Mouse (Mus musculus): ENCODE measurements at regions not wholly inside any gene's neighbourhood (a gene's known extent, or its start where the extent isn't known, plus 50 kb on each side); places are given as distances from the start of the nearest gene placed in this dataset.

GRCm38 (mm10) chr12:29368820-29369175, 159.4 kb upstream of the Myt1l start:
- DNase-seq (ENCODE audit: low read depth, low spot score): no peak

- DNase-seq (ENCODE audit: low read depth, low spot score): no peak
These were observed 136.4 kb upstream of the Myt1l start for GRCm38 (mm10) chr12:29391756-29392155.

DNA sequence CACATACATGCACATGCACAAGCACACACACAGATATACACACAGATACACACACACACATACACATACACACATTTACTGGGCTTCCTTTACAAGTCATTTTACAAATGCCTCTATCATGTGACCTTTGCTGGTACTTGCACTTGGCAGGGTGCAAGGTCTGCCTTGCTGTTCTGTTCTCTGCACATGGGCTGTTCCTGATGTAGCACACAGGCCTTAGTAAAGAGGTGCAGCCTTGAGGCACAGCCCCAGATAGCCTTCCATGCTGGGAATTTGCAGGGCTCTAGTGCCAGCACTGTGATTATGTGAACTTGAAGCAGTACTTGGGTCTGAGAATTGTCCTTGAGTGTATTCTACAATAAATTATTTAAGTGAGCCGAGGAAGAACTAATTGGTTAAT, 133.9 kb upstream of the Myt1l start:
- no peak for DNase-seq (ENCODE audit: low read depth, low spot score)

DNA sequence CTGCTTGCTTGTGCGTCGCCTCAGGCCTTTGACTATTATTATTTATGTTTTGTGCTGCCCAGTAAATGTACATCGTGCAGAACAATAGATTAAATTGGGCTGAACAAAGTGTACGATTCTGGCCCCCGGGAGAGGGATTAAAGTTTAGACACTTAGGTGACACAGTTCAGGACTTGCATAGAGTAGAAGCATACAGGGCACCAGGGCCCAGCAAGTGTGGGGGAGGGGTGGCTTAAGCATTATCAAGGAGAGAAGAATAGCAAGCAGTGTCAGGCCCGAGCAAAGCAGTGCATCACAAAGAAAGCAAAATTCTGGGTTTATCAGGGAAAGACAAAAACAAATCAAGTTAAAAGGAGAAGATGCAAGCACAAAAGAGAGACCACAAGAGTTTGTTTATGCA, 133.3 kb upstream of the Myt1l start:
- no peak for DNase-seq (ENCODE audit: low read depth, low spot score)

DNA sequence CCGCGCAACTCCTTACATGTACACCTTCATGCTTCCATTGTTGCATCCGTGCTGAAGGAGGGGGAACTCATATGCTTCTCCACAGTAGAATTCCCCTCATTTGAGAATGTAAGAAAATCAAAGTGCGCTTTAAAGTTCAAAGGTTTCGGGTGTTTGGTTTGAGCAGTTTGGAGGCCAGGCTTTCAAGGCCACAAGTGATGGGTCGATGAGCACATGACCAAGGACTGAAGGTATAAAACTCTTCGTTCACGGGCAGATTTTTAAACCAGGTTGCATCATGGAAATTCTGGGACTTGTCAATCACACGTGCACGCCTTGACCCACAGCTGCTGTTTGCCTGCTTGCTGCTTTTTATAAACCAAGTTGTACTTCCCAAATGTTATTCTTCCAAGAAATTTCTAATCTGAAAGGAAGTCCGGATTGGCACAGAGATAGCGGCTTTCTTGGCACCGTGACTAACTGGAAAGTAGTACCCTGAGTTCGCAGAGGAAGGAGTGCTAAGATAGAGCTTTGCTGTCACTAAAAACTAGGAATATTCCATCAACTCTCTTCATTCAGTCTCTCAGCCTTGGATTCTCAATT, 132.7 kb upstream of the Myt1l start:
- DNase-seq (ENCODE audit: low read depth, low spot score): no peak

DNA sequence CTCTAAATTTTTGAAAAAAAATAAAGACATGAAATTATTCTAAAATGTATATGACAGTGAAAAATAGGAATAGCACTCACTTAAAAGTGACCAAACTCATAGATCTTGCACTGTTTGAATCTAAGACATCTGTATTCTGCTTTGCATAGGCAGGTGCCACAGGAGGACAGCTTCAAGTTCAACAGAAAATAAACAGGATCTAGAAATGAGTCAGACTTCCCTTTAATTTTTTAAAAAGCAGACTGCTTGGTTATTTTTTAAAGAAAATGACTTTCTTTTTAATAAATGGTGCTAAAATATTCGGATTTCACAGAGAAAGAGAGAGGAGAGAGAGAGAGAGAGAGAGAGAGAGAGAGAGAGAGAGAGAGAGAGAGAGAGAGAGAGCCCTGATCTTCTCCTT, 123.8 kb upstream of the Myt1l start:
- DNase-seq (ENCODE audit: low read depth, low spot score): no peak

DNA sequence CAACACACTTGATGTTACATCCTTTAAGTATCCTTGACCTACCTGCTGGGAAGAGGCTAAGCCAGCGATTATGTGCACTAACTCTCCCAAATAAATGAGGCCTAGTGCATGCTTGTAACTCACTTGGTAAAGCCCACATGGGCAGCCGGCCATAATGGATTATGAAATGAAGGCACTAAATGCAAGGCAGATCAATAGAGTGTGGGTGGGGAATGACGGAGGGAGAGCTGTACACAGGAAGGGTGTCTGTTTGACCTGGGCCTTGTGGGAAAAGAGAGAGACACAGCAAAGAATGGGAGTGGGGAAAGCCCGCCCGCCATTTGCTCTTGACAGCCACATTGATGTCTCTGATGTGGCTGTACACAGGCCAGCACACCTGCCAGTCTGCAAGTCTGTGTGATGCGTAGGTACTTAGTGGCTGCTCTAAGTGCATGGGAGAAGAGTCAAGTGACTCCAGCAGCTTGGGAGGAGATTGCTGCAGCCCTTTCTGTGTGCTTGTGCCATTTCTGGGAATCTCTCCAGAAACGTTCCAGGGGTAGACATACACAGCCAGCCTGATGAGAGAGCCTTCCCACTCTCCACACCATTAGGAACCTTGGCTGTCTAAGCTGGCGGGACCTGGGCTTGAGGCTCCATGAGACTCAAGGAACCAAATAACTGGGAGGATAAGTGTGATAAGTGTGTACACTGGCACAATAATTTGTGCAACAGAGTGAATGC, 118.7 kb upstream of the Myt1l start:
- no peak for DNase-seq (ENCODE audit: low read depth, low spot score)

DNA sequence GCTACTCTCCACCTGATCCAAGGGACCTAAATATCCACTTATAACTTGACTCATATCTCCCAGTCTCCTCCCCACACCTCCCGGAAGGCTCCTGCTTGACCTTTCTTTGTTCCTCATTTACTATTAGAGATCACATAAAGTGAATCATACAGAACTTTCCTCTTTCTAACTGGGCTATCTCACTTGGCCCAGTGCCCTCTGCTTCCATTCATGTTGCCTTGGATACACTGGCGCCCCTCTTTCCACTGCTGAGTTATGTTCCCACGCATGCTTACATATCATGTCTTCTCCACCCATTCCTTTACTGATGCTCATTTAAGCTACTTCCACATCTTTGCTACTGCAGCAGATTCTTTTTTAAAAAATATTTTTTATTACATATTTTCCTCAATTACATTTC, 94.2 kb upstream of the Myt1l start:
- no peak for DNase-seq (ENCODE audit: low read depth, low spot score)

- DNase-seq (ENCODE audit: low read depth, low spot score): no peak
These were observed 88.7 kb upstream of the Myt1l start for GRCm38 (mm10) chr12:29439343-29440019.

GRCm38 (mm10) chr12:29465201-29465600, 63.0 kb upstream of the Myt1l start:
- DNase-seq (ENCODE audit: low read depth, low spot score): peak; percentile 69
